Mouse (Mus musculus): ENCODE results near the gene Olfr94. TPM values are rescaled to one million over a fixed set of nuclear protein-coding genes. Genes with fewer than 3 reads are reported as not detected.
"Not testable (repeated sequence)": the region's sequence is repeated elsewhere in the genome, so short reads cannot be mapped to it uniquely, and the experiment has no call there.

The Olfr94 gene
- not detected for total RNA-seq (2021)
- long read RNA-seq, experiment 1, result 0 reads
- long read RNA-seq, experiment 2, result 0 reads

GRCm38 (mm10) chr17:37200894-37201293 lies at the start of gene Olfr94:
TSS of gene Olfr94 (minus strand) at chr17:37200994.
- DNase-seq, result no peak

- DNase-seq, result peak; percentile 12 to 27
Measured at GRCm38 (mm10) chr17:37250544-37250943, 49.8 kb upstream of the Olfr94 start.

- DNase-seq, result no peak
Measured at GRCm38 (mm10) chr17:37249460-37249859, 48.7 kb upstream of the Olfr94 start.

GRCm38 (mm10) chr17:37246715-37247114 lies 45.9 kb upstream of the Olfr94 start:
- peak in 1 of 2 experiments; percentile 35 for DNase-seq

- no peak for DNase-seq
Measured at GRCm38 (mm10) chr17:37242198-37242597, 41.4 kb upstream of the Olfr94 start.

GRCm38 (mm10) chr17:37237230-37237629 lies 36.4 kb upstream of the Olfr94 start, which contains the start of gene Olfr97:
TSS of gene Olfr97 (minus strand) at chr17:37237330.
- DNase-seq, result not testable (repeated sequence)

- DNase-seq, result no peak
Measured at GRCm38 (mm10) chr17:37221879-37222278, 21.1 kb upstream of the Olfr94 start.

GRCm38 (mm10) chr17:37219846-37220245 lies 19.1 kb upstream of the Olfr94 start, which contains the start of gene Olfr96:
TSS of gene Olfr96 (plus strand) at chr17:37220146.
- DNase-seq, result no peak

- DNase-seq, result peak; percentile 19 to 39
Measured at GRCm38 (mm10) chr17:37218486-37218885, 17.7 kb upstream of the Olfr94 start.

- no peak for DNase-seq
Measured at GRCm38 (mm10) chr17:37213018-37213417, 12.2 kb upstream of the Olfr94 start, which contains the start of gene Olfr95. TSS of gene Olfr95 (minus strand) at chr17:37213118.

- no peak for DNase-seq
Measured at GRCm38 (mm10) chr17:37210884-37211768, 10.3 kb upstream of the Olfr94 start.

- no peak for DNase-seq
Measured at GRCm38 (mm10) chr17:37203917-37204236, 3.1 kb upstream of the Olfr94 start.

- peak; percentile 70 to 81 for DNase-seq
Measured at GRCm38 (mm10) chr17:37203206-37203916, 2.6 kb upstream of the Olfr94 start.

GRCm38 (mm10) chr17:37196845-37197724 lies 3.7 kb downstream of the Olfr94 start:
- DNase-seq, result peak; percentile 29 to 44

GRCm38 (mm10) chr17:37194782-37195181 lies 6.0 kb downstream of the Olfr94 start:
- peak; percentile 18 to 36 for DNase-seq

- no peak for DNase-seq
Measured at GRCm38 (mm10) chr17:37193656-37194055, 7.1 kb downstream of the Olfr94 start, which contains the start of gene Ubd. TSS of gene Ubd (plus strand) at chr17:37193892.

- no peak for DNase-seq
Measured at GRCm38 (mm10) chr17:37193032-37193431, 7.8 kb downstream of the Olfr94 start.

GRCm38 (mm10) chr17:37190711-37191110 lies 10.1 kb downstream of the Olfr94 start:
- peak; percentile 10 to 42 for DNase-seq

- DNase-seq, result no peak
Measured at GRCm38 (mm10) chr17:37185474-37185873, 15.3 kb downstream of the Olfr94 start.

GRCm38 (mm10) chr17:37161394-37161793 lies 39.4 kb downstream of the Olfr94 start, which contains the start of gene Olfr93:
TSS of gene Olfr93 (minus strand) at chr17:37161494.
- DNase-seq, result no peak
